Mouse (Mus musculus): ENCODE measurements at regions not wholly inside any gene's neighbourhood (a gene's known extent, or its start where the extent isn't known, plus 50 kb on each side); places are given as distances from the start of the nearest gene placed in this dataset.

DNA sequence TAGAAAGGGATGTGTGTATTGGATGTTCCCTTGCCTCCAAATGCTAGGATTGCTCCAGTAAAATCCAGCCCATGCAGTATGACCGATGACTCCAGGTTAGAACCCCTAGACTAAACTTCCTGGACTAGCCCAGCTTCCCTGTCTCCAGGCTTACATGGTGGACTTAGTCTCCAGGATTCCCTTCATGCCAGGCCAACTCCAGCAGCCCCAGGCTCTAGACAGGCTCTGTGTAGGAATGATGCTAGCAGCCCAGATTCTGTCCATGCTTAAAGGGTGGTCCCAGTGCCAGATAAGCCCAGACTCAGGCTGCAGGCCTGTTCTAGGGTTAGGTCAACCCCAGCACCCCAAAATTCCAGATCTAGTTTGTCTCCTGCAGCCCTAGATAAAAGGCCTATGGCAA lies 196.3 kb upstream of the Tas2r119 start:
- DNase-seq (ENCODE audit: low spot score) (no peak), ATAC-seq (replicated peaks; ENCODE audit: low FRiP score) (no peak)
- Histone ChIP-seq H3K4me2 (no peak overlapping the region), H3K4me3 (ENCODE audit: low read depth, low read length) (no peak overlapping the region), H3K9ac (ENCODE audit: low read depth, low read length) (no peak overlapping the region), H3K9me3 (ENCODE audit: control insufficient read depth, low read length) (no peaks in the 10 kb centered on the region), H3K4me1 (replicated peaks; ENCODE audit: control insufficient read depth, insufficient read depth, low read length) (no peaks in the 10 kb centered on the region), H3K36me3 (ENCODE audit: control insufficient read depth, insufficient read depth, low read length) (no peaks in the 10 kb centered on the region), H3K27ac (ENCODE audit: low read depth, low read length) (no peak overlapping the region), H3K27me3 (replicated peaks; ENCODE audit: control insufficient read depth, insufficient read depth, low read length) (no peaks in the 10 kb centered on the region)
- WGBS, result 85% methylated on average over 1 of the region's 1 CpGs

DNA sequence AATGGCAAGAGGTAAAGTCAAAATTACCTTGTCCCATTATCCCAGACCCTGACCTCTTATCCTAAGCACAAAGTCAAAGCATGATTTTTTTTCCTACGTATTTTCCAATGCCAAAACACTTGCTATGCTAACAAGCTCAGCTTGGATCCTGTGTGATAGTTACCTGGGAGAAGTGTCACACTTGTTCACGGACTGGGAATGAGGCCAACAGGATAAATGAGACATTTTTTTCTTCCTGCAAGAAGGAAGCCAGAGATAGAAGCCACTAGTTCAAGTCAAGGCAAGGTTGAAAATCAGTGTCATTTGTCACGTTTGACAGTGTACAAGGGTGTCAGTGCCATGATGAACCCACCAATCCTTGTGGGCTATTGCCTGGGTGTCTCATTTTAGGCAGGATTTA lies 189.8 kb upstream of the Tas2r119 start:
- Histone ChIP-seq H3K9me3 (ENCODE audit: control insufficient read depth, low read length) (no peaks in the 10 kb centered on the region), H3K27me3 (replicated peaks; ENCODE audit: control insufficient read depth, insufficient read depth, low read length) (no peaks in the 10 kb centered on the region), H3K9ac (ENCODE audit: low read depth, low read length) (no peak overlapping the region), H3K36me3 (ENCODE audit: control insufficient read depth, insufficient read depth, low read length) (no peaks in the 10 kb centered on the region), H3K4me1 (replicated peaks; ENCODE audit: control insufficient read depth, insufficient read depth, low read length) (no peaks in the 10 kb centered on the region), H3K4me3 (ENCODE audit: low read depth, low read length) (no peak overlapping the region), H3K27ac (ENCODE audit: low read depth, low read length) (no peak overlapping the region), H3K4me2 (no peak overlapping the region)
- no peak for DNase-seq (ENCODE audit: low spot score)
- 62% methylated on average over 3 of the region's 3 CpGs for WGBS
- no peak for ATAC-seq (replicated peaks; ENCODE audit: low FRiP score)

DNA sequence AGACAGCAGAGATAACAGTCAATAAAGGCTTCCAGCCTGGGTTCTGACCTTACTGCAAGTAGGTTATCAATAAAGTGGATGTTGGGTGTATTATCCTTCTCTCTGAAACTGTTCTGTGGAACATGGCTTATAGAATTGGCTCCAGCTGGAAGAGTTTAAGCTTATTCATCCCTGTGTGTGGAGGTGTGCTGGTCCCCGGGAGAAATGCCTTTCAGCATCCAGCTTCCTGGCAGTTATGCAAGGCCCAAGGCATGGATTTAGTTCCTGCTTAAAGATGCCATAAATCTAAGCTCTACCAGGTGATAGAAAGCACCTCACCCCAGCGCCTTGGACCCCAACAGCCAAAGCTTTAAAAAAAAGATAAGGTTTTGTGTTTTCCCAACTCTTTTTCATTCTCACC lies 188.0 kb upstream of the Tas2r119 start:
- DNase-seq (ENCODE audit: low spot score) (no peak), ATAC-seq (replicated peaks; ENCODE audit: low FRiP score) (no peak)
- Histone ChIP-seq H3K4me3 (ENCODE audit: low read depth, low read length) (no peak overlapping the region), H3K9me3 (ENCODE audit: control insufficient read depth, low read length) (no peaks in the 10 kb centered on the region), H3K9ac (ENCODE audit: low read depth, low read length) (no peak overlapping the region), H3K27ac (ENCODE audit: low read depth, low read length) (no peak overlapping the region), H3K27me3 (replicated peaks; ENCODE audit: control insufficient read depth, insufficient read depth, low read length) (no peaks in the 10 kb centered on the region), H3K4me1 (replicated peaks; ENCODE audit: control insufficient read depth, insufficient read depth, low read length) (no peaks in the 10 kb centered on the region), H3K4me2 (no peak overlapping the region), H3K36me3 (ENCODE audit: control insufficient read depth, insufficient read depth, low read length) (no peaks in the 10 kb centered on the region)
- 53% methylated on average over 2 of the region's 2 CpGs for WGBS

DNA sequence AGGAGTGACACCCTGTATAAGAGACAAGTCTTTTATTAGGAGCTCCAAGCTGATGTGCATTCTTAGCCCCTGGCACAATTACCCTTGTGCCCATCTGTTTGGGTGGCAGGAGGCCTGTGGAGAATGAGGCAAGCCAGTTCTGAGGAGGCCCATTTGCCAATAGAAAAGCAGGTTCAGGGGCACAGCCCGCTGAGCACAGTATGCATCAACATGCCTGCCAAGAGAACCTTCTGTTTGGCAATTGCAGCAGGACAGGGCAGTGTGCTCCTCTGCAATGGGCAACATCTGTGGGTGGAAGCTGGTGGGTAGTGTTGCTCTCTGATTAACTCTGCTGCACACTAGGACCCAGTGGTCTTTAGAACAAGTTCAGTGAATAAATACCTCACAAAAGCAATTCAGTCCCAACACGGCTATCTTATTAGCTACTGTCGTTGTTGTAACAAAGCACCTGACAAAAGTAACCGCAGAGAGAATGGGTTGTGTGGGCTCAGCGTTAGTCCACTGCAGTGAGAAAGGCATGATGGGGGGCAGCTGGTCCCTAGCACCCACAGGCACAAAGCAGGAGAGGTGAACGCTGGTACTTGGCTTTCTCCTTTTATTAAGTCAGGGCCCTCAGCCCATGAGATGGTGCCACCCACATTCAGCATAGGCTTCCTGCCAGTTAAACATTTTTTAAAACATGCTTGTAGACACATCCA lies 187.3 kb upstream of the Tas2r119 start:
- H3K36me3 ChIP-seq (ENCODE audit: control insufficient read depth, insufficient read depth, low read length), result no peaks in the 10 kb centered on the region
- no peak overlapping the region for H3K9ac ChIP-seq (ENCODE audit: low read depth, low read length)
- no peak overlapping the region for H3K4me3 ChIP-seq (ENCODE audit: low read depth, low read length)
- no peaks in the 10 kb centered on the region for H3K27me3 ChIP-seq (replicated peaks; ENCODE audit: control insufficient read depth, insufficient read depth, low read length)
- WGBS, result 79% methylated on average over 6 of the region's 6 CpGs
- ATAC-seq (replicated peaks; ENCODE audit: low FRiP score), result no peak
- no peaks in the 10 kb centered on the region for H3K9me3 ChIP-seq (ENCODE audit: control insufficient read depth, low read length)
- H3K27ac ChIP-seq (ENCODE audit: low read depth, low read length), result no peak overlapping the region
- H3K4me2 ChIP-seq, result no peak overlapping the region
- no peaks in the 10 kb centered on the region for H3K4me1 ChIP-seq (replicated peaks; ENCODE audit: control insufficient read depth, insufficient read depth, low read length)
- no peak for DNase-seq (ENCODE audit: low spot score)

DNA sequence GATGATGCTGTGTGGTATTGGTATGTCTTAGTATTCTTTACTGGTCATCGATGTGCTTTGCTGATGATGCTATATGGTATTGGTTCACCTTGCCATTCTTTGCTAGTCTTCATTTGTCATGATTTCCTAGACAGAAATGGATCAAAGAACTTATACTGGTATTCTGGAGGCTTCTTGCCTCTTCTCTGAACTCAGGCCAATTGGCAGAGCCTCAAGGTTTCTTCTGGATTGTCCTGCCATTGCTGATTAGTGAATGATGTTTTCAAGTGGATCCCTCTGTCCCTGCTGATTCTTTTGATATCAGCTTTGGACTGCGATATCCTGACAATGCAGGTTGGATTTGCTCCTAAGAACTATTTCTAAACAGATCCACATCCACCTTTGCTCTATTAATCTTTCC lies 179.1 kb upstream of the Tas2r119 start:
- WGBS, result 90% methylated on average over 2 of the region's 2 CpGs
- H3K27me3 ChIP-seq (replicated peaks; ENCODE audit: control insufficient read depth, insufficient read depth, low read length), result no peaks in the 10 kb centered on the region

DNA sequence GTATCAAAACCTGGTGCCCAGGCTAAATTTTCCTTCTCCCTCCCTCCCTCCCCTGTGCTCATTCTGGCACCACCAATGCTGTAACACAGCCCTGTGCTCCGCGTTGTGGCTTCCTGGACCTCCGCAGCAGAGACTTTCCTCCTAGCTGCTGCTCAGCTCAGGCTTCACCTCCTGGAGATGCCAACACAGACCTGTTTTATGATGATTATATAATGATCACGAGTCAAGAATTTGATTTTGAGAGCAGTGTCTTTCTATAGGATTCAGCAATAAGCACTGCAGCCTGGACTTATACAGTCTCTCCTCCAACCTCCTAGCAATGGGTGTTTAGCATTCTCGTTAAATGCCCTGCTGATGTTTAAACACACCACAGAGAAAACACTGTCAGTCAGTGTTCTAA lies 177.5 kb upstream of the Tas2r119 start:
- Histone ChIP-seq H3K4me2 (no peak overlapping the region), H3K27ac (ENCODE audit: low read depth, low read length) (no peak overlapping the region), H3K4me3 (ENCODE audit: low read depth, low read length) (no peak overlapping the region), H3K9ac (ENCODE audit: low read depth, low read length) (no peak overlapping the region), H3K36me3 (ENCODE audit: control insufficient read depth, insufficient read depth, low read length) (no peaks in the 10 kb centered on the region), H3K27me3 (replicated peaks; ENCODE audit: control insufficient read depth, insufficient read depth, low read length) (no peaks in the 10 kb centered on the region), H3K4me1 (replicated peaks; ENCODE audit: control insufficient read depth, insufficient read depth, low read length) (no peaks in the 10 kb centered on the region), H3K9me3 (ENCODE audit: control insufficient read depth, low read length) (no peaks in the 10 kb centered on the region)
- ATAC-seq (replicated peaks; ENCODE audit: low FRiP score) (no peak), DNase-seq (ENCODE audit: low spot score) (no peak)
- WGBS, result 73% methylated on average over 5 of the region's 5 CpGs

More for the DNA sequence above, 179.1 kb upstream of the Tas2r119 start:
- H3K36me3 ChIP-seq (ENCODE audit: control insufficient read depth, insufficient read depth, low read length), result no peaks in the 10 kb centered on the region
- DNase-seq (ENCODE audit: low spot score) (no peak), ATAC-seq (replicated peaks; ENCODE audit: low FRiP score) (no peak)
- no peak overlapping the region for H3K27ac ChIP-seq (ENCODE audit: low read depth, low read length)
- H3K4me3 ChIP-seq (ENCODE audit: low read depth, low read length), result no peak overlapping the region
- no peaks in the 10 kb centered on the region for H3K9me3 ChIP-seq (ENCODE audit: control insufficient read depth, low read length)
- no peaks in the 10 kb centered on the region for H3K4me1 ChIP-seq (replicated peaks; ENCODE audit: control insufficient read depth, insufficient read depth, low read length)
- no peak overlapping the region for H3K4me2 ChIP-seq
- H3K9ac ChIP-seq (ENCODE audit: low read depth, low read length), result no peak overlapping the region

DNA sequence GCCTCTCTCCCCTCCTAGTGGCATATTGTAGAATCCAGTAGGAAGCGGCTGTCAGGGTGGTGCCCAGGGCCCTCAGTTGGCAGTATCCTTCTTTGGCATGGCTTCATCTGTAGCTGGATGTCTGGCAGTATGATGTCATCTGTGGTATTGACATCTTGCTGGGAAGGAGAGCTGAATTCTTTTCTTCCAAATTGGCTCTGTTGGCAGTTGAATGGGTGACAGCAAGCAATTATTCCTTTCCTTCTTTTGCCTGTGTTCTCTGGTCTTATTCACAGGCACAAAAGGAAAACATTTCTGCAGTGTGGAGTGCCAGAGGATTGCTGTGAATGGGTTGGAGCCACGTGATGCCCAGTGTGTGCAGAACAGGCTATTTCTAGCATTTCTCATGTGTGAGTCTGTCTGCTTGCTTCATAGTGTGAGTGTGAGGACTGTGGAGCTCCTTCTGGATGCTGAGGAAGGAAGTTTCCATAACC lies 174.1 kb upstream of the Tas2r119 start:
- Histone ChIP-seq H3K4me3 (ENCODE audit: low read depth, low read length) (no peak overlapping the region), H3K4me2 (no peak overlapping the region), H3K4me1 (replicated peaks; ENCODE audit: control insufficient read depth, insufficient read depth, low read length) (no peaks in the 10 kb centered on the region), H3K9me3 (ENCODE audit: control insufficient read depth, low read length) (no peaks in the 10 kb centered on the region), H3K36me3 (ENCODE audit: control insufficient read depth, insufficient read depth, low read length) (no peaks in the 10 kb centered on the region), H3K27ac (ENCODE audit: low read depth, low read length) (no peak overlapping the region), H3K27me3 (replicated peaks; ENCODE audit: control insufficient read depth, insufficient read depth, low read length) (no peaks in the 10 kb centered on the region), H3K9ac (ENCODE audit: low read depth, low read length) (no peak overlapping the region)
- DNase-seq (ENCODE audit: low spot score), result no peak
- 59% methylated on average over 2 of the region's 2 CpGs for WGBS
- ATAC-seq (replicated peaks; ENCODE audit: low FRiP score), result no peak

DNA sequence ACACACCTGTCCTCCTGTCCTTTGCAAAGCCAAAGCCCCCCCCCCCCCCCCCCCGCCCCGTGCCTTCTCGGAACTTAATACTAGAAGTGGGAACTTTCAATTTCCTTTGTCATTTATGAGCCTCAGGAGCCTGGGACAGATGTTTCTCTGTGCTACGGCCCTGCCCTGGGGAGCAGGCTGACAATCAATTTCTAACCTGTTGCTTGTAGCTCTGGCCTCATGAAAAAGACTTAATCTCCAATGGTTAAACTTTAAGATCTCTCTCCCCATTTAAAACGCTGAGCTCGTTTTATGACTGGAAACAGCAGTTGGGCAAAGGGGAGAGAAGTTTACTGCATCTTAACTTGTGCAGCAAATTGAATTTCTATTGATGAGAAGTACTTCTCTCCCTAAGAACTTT lies 173.6 kb upstream of the Tas2r119 start:
- Histone ChIP-seq H3K27ac (ENCODE audit: low read depth, low read length) (no peak overlapping the region), H3K9me3 (ENCODE audit: control insufficient read depth, low read length) (no peaks in the 10 kb centered on the region), H3K9ac (ENCODE audit: low read depth, low read length) (no peak overlapping the region), H3K36me3 (ENCODE audit: control insufficient read depth, insufficient read depth, low read length) (no peaks in the 10 kb centered on the region), H3K4me3 (ENCODE audit: low read depth, low read length) (no peak overlapping the region), H3K4me1 (replicated peaks; ENCODE audit: control insufficient read depth, insufficient read depth, low read length) (no peaks in the 10 kb centered on the region), H3K27me3 (replicated peaks; ENCODE audit: control insufficient read depth, insufficient read depth, low read length) (no peaks in the 10 kb centered on the region), H3K4me2 (no peak overlapping the region)
- DNase-seq (ENCODE audit: low spot score) (no peak), ATAC-seq (replicated peaks; ENCODE audit: low FRiP score) (no peak)
- WGBS, result 40% methylated on average over 6 of the region's 6 CpGs

DNA sequence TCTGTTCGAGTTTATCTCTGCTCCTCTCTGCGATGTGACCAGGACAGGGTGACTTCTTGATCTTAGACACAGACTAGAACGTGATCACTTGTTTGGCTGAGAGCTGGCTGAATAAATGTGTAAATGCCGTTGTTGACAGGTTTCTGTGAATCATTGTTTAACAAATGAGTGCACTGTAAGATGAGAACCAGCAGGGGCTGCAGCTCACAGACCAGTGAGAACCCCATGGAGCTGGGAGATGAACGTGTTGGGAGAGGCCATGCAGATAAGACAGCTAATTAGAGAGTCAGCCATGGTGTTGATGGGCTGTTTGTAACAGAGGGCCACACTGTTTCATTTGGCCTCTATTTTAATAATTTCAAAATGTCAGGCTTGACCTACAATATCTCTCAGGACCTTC lies 171.1 kb upstream of the Tas2r119 start:
- 21% methylated on average over 5 of the region's 5 CpGs for WGBS
- H3K36me3 ChIP-seq (ENCODE audit: control insufficient read depth, insufficient read depth, low read length), result no peaks in the 10 kb centered on the region
- H3K4me3 ChIP-seq (ENCODE audit: low read depth, low read length), result no peak overlapping the region
- H3K4me1 ChIP-seq (replicated peaks; ENCODE audit: control insufficient read depth, insufficient read depth, low read length), result no peaks in the 10 kb centered on the region
- H3K27ac ChIP-seq (ENCODE audit: low read depth, low read length), result no peak overlapping the region
- ATAC-seq (replicated peaks; ENCODE audit: low FRiP score), result no peak
- no peaks in the 10 kb centered on the region for H3K27me3 ChIP-seq (replicated peaks; ENCODE audit: control insufficient read depth, insufficient read depth, low read length)
- H3K9me3 ChIP-seq (ENCODE audit: control insufficient read depth, low read length), result no peaks in the 10 kb centered on the region
- H3K9ac ChIP-seq (ENCODE audit: low read depth, low read length), result no peak overlapping the region
- DNase-seq (ENCODE audit: low spot score), result no peak
- H3K4me2 ChIP-seq, result no peak overlapping the region
